Mouse (Mus musculus): ENCODE data around the gene Lypd9. TPM values are rescaled to one million over a fixed set of nuclear protein-coding genes. Genes with fewer than 3 reads are reported as not detected.

The Lypd9 gene
- polyA plus RNA-seq (2014; fragmentation: Illumina TruSeq; extraction: RNeasy Lipid Tissue Mini Kit (QIAGEN cat#74804); ENCODE audit: low replicate concordance) = not detected

DNA sequence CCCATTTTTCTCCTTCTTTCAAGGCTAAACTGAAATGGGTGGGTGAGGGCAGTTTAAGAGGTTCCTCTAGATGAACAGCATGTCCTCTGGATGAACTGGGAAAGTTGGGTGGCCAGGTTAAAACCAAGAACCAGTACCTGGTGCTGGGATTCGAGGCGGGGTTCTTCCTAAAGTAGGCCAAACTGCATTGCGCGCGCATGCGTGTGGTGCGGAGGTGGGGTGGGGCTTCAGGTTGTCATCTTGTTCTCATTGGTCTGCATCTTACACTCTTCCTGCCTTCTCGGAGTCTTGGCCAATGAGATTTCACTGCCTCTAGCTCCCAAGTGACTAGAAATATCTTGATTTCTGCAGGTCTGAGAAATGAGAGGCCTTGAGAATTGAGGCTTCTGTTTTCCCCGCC, at the start of gene Lypd9:
Gene Lypd9, minus strand, starts transcription at position 165 of the 400 bp plus-strand sequence.

GRCm38 (mm10) chr11:58502472-58502871, 49.7 kb upstream of the Lypd9 start, which contains the start of gene Olfr331:
TSS of gene Olfr331 (minus strand) at chr11:58502572.

GRCm38 (mm10) chr11:58492455-58492854, 39.7 kb upstream of the Lypd9 start, which contains the start of gene Olfr332:
TSS of gene Olfr332 (minus strand) at chr11:58492555.

DNA sequence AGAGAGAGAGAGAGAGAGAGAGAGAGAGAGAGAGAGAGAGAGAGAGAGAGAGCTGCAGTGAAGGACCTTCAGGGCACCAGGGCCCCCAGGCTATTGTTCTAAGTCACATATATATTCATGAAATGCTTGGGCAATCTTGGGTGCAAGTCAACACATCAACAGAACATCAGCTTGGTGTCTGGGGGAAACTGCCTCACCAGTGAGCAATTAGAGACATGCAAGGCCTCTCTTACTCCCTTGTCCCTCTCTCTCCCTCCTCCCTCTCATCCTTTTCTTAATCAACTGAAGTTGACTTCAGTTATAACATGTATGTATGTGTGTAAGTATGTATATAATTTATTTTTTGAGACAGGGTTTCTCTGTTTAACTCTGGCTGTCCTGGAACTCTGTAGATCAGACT, 9.4 kb upstream of the Lypd9 start, which contains the start of gene Olfr30:
Gene Olfr30, minus strand, starts transcription at position 101 of the 400 bp plus-strand sequence.

DNA sequence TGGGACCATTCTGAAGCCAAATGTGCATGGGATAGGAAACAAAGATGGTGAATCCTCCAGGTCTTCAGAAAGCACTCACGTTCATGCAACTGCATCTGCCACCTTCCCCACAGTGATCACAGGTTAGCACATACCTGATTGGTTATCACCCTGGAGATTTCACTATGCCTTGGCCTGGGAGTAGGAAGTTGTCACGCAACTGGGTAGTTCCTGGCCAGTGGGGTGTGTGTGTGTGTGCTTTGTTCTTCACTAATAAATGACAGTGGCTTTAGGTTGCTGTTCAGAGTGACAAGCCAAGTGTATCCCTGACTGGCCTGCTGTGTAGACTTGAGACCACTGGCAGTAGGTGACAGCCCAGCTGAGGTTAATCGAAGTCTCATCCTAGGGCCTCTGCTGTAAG, 20.5 kb downstream of the Lypd9 start, which contains the start of gene Gm12253:
Gene Gm12253, plus strand, starts transcription at position 301 of the 400 bp plus-strand sequence.

DNA sequence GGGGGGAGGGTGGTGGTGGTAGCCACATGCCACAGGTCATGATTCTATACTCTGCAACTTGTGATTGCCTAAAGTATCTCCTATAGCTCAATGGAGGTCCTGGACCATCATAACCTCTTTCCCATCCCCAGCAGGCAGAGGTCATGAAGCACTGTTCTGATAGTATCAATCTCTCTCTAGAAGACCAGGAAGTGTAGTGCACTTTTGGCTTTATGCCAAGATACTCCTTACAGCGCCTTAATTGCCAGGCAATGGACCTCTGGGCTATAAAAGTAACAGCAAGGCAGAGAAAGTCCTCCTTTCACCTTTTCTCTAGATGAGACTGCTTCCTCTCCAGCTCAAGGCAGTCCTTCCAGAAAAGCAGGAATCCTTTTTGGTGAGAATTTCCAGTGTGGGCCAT, 31.9 kb downstream of the Lypd9 start, which contains the start of gene 1810065E05Rik:
Gene 1810065E05Rik, plus strand, starts transcription at position 297 of the 400 bp plus-strand sequence.

Other genes starting within 250 kb of the Lypd9 start
- gene 4930438A08Rik, start 178.1 kb downstream of the Lypd9 start, polyA plus RNA-seq (2014; fragmentation: Illumina TruSeq; extraction: RNeasy Lipid Tissue Mini Kit (QIAGEN cat#74804); ENCODE audit: low replicate concordance) = not detected
- 0.59 TPM for gene Zfp692, start 145.9 kb downstream of the Lypd9 start, polyA plus RNA-seq (2014; fragmentation: Illumina TruSeq; extraction: RNeasy Lipid Tissue Mini Kit (QIAGEN cat#74804); ENCODE audit: low replicate concordance)
- 52.8 TPM for gene Zfp672, start 122.6 kb downstream of the Lypd9 start, polyA plus RNA-seq (2014; fragmentation: Illumina TruSeq; extraction: RNeasy Lipid Tissue Mini Kit (QIAGEN cat#74804); ENCODE audit: low replicate concordance)
- 0.63 TPM for gene Sh3bp5l, start 122.2 kb downstream of the Lypd9 start, polyA plus RNA-seq (2014; fragmentation: Illumina TruSeq; extraction: RNeasy Lipid Tissue Mini Kit (QIAGEN cat#74804); ENCODE audit: low replicate concordance)
- 654 TPM for gene Lypd8, start 73.9 kb downstream of the Lypd9 start, polyA plus RNA-seq (2014; fragmentation: Illumina TruSeq; extraction: RNeasy Lipid Tissue Mini Kit (QIAGEN cat#74804); ENCODE audit: low replicate concordance)
- gene 1810065E05Rik, start 31.8 kb downstream of the Lypd9 start, polyA plus RNA-seq (2014; fragmentation: Illumina TruSeq; extraction: RNeasy Lipid Tissue Mini Kit (QIAGEN cat#74804); ENCODE audit: low replicate concordance) = 0.52 TPM
- not detected for gene Gm12253, start 20.4 kb downstream of the Lypd9 start, polyA plus RNA-seq (2014; fragmentation: Illumina TruSeq; extraction: RNeasy Lipid Tissue Mini Kit (QIAGEN cat#74804); ENCODE audit: low replicate concordance)
- not detected for gene Olfr30, start 9.3 kb upstream of the Lypd9 start, polyA plus RNA-seq (2014; fragmentation: Illumina TruSeq; extraction: RNeasy Lipid Tissue Mini Kit (QIAGEN cat#74804); ENCODE audit: low replicate concordance)
- not detected for gene Olfr332, start 39.6 kb upstream of the Lypd9 start, polyA plus RNA-seq (2014; fragmentation: Illumina TruSeq; extraction: RNeasy Lipid Tissue Mini Kit (QIAGEN cat#74804); ENCODE audit: low replicate concordance)
- gene Olfr331, start 49.6 kb upstream of the Lypd9 start, polyA plus RNA-seq (2014; fragmentation: Illumina TruSeq; extraction: RNeasy Lipid Tissue Mini Kit (QIAGEN cat#74804); ENCODE audit: low replicate concordance) = not detected
- gene Olfr330, start 81.9 kb upstream of the Lypd9 start, polyA plus RNA-seq (2014; fragmentation: Illumina TruSeq; extraction: RNeasy Lipid Tissue Mini Kit (QIAGEN cat#74804); ENCODE audit: low replicate concordance) = not detected
- gene Olfr329-ps, start 93.5 kb upstream of the Lypd9 start, polyA plus RNA-seq (2014; fragmentation: Illumina TruSeq; extraction: RNeasy Lipid Tissue Mini Kit (QIAGEN cat#74804); ENCODE audit: low replicate concordance) = not detected
- not detected for gene Olfr328, start 102.7 kb upstream of the Lypd9 start, polyA plus RNA-seq (2014; fragmentation: Illumina TruSeq; extraction: RNeasy Lipid Tissue Mini Kit (QIAGEN cat#74804); ENCODE audit: low replicate concordance)
- gene Olfr224, start 117.6 kb upstream of the Lypd9 start, polyA plus RNA-seq (2014; fragmentation: Illumina TruSeq; extraction: RNeasy Lipid Tissue Mini Kit (QIAGEN cat#74804); ENCODE audit: low replicate concordance) = not detected
- gene Olfr325, start 124.8 kb upstream of the Lypd9 start, polyA plus RNA-seq (2014; fragmentation: Illumina TruSeq; extraction: RNeasy Lipid Tissue Mini Kit (QIAGEN cat#74804); ENCODE audit: low replicate concordance) = not detected
- not detected for gene Olfr324, start 142.2 kb upstream of the Lypd9 start, polyA plus RNA-seq (2014; fragmentation: Illumina TruSeq; extraction: RNeasy Lipid Tissue Mini Kit (QIAGEN cat#74804); ENCODE audit: low replicate concordance)
- gene 2210407C18Rik, start 163.2 kb upstream of the Lypd9 start, polyA plus RNA-seq (2014; fragmentation: Illumina TruSeq; extraction: RNeasy Lipid Tissue Mini Kit (QIAGEN cat#74804); ENCODE audit: low replicate concordance) = 1,849 TPM
- gene Olfr323, start 177.6 kb upstream of the Lypd9 start, polyA plus RNA-seq (2014; fragmentation: Illumina TruSeq; extraction: RNeasy Lipid Tissue Mini Kit (QIAGEN cat#74804); ENCODE audit: low replicate concordance) = not detected
- gene Trim58, start 187.5 kb upstream of the Lypd9 start, polyA plus RNA-seq (2014; fragmentation: Illumina TruSeq; extraction: RNeasy Lipid Tissue Mini Kit (QIAGEN cat#74804); ENCODE audit: low replicate concordance) = not detected
- not detected for gene Olfr322, start 205.9 kb upstream of the Lypd9 start, polyA plus RNA-seq (2014; fragmentation: Illumina TruSeq; extraction: RNeasy Lipid Tissue Mini Kit (QIAGEN cat#74804); ENCODE audit: low replicate concordance)
- gene Olfr320, start 228.2 kb upstream of the Lypd9 start, polyA plus RNA-seq (2014; fragmentation: Illumina TruSeq; extraction: RNeasy Lipid Tissue Mini Kit (QIAGEN cat#74804); ENCODE audit: low replicate concordance) = not detected
- gene Olfr319, start 246.2 kb upstream of the Lypd9 start, polyA plus RNA-seq (2014; fragmentation: Illumina TruSeq; extraction: RNeasy Lipid Tissue Mini Kit (QIAGEN cat#74804); ENCODE audit: low replicate concordance) = not detected

Measured in small intestine, adult 10 weeks (tissue).